Mouse (Mus musculus) C2C12 (cell line): Measurements from ENCODE around the gene Clock.

ENCODE experiments used
- CTCF ChIP-seq: IDR thresholded peaks from one replicate; pipeline ENCODE4 v1.5.1; 2011; ENCODE audit not compliant: control insufficient read depth, insufficient read depth, insufficient read length
- MYOD1 ChIP-seq: IDR thresholded peaks from one replicate; pipeline ENCODE4 v1.6.1; 2011; ENCODE audit warnings: low read depth; ENCODE audit not compliant: control insufficient read depth, insufficient read length
- MYOG ChIP-seq: IDR thresholded peaks from one replicate; pipeline ENCODE4 v1.6.1; 2011; ENCODE audit not compliant: control insufficient read depth, insufficient read length; ENCODE audit errors: extremely low read depth
- USF1 ChIP-seq: IDR thresholded peaks from one replicate; pipeline ENCODE4 v1.6.1; 2011; ENCODE audit warnings: low read depth, mild to moderate bottlenecking, control low read depth, moderate library complexity

- no peak for TF ChIP-seq MYOG
- no peak for TF ChIP-seq MYOD1
- TF ChIP-seq USF1 = no peak
- no peak for TF ChIP-seq CTCF
These were observed 16.3 kb downstream of the Clock start for GRCm38 (mm10) chr5:76288256-76288655.
